Mouse (Mus musculus) heart, embryonic 11.5 days (tissue): ENCODE results near the gene Lpp. TPM values are rescaled to one million over a fixed set of nuclear protein-coding genes. Genes with fewer than 3 reads are reported as not detected.
"Not testable (repeated sequence)": the region's sequence is repeated elsewhere in the genome, so short reads cannot be mapped to it uniquely, and the experiment has no call there.

ENCODE experiments used
- ATAC-seq: fragments of 200-750 bp; cut with Nextera tagmentation; replicated peaks from 2 replicates; pipeline ENCODE4 v1.8.0; 2017; ENCODE audit warnings: moderate library complexity; ENCODE audit not compliant: insufficient number of reproducible peaks, low FRiP score, low TSS enrichment
- H3K27ac ChIP-seq: fragments of 300-500 bp; sonication (generic); 2 replicates; pipeline ENCODE4 v1.5.1; 2014; ENCODE audit warnings: mild to moderate bottlenecking, low read depth, low read length
- H3K27me3 ChIP-seq: fragments of 300-500 bp; sonication (generic); 2 replicates; pipeline ENCODE4 v1.6.1; 2014; ENCODE audit warnings: mild to moderate bottlenecking, low read length, mixed read lengths; ENCODE audit not compliant: control insufficient read depth, insufficient read depth
- H3K36me3 ChIP-seq: fragments of 300-500 bp; sonication (generic); 2 replicates; pipeline ENCODE4 v1.6.1; 2014; ENCODE audit warnings: mild to moderate bottlenecking, low read length, moderate library complexity, mixed read lengths; ENCODE audit not compliant: control insufficient read depth, insufficient read depth
- H3K4me1 ChIP-seq: fragments of 300-500 bp; sonication (generic); 2 replicates; pipeline ENCODE4 v1.6.1; 2014; ENCODE audit warnings: low read length; ENCODE audit not compliant: control insufficient read depth, insufficient read depth
- H3K4me2 ChIP-seq: fragments of 300-500 bp; sonication (generic); 2 replicates; pipeline ENCODE4 v1.6.1; 2014; ENCODE audit warnings: mild to moderate bottlenecking, moderate library complexity
- H3K4me3 ChIP-seq: fragments of 300-500 bp; sonication (generic); 2 replicates; pipeline ENCODE4 v1.5.1; 2014; ENCODE audit warnings: low read depth, low read length
- H3K9ac ChIP-seq: fragments of 300-500 bp; sonication (generic); 2 replicates; pipeline ENCODE4 v1.6.1; 2014; ENCODE audit warnings: mild to moderate bottlenecking, low read depth, low read length, moderate library complexity
- H3K9me3 ChIP-seq: fragments of 300-500 bp; sonication (generic); replicated peaks from 2 replicates; pipeline ENCODE4 v1.6.1; 2016; ENCODE audit warnings: low read length; ENCODE audit not compliant: control insufficient read depth
- WGBS: fragments of 180-500 bp; shearing (Covaris S2); extraction: QIAGEN DNeasy Blood & Tissue Kit; methylation state at CpG from one replicate; pipeline ENCODE4 v1.1.7; 2014; ENCODE audit not compliant: insufficient replicate concordance; 5-methylcytosine and 5-hydroxymethylcytosine counted together
- polyA plus RNA-seq: library from polyadenylated mRNA; unstranded; fragments of >200 nt; fragmentation: Nextera tagmentation; extraction: Ambion mirVana; gene quantifications from 2 replicates; pipeline ENCODE4 v1.2.1, GENCODE M21; 2014

Gene Lpp
- polyA plus RNA-seq, 1 experiment from 2014 or later, result 59.2 TPM

- Histone ChIP-seq H3K27ac (no peak overlapping the region), H3K27me3 (no peaks in the 10 kb centered on the region), H3K36me3 (no peaks in the 10 kb centered on the region), H3K4me2 (no peak overlapping the region), H3K9ac (no peak overlapping the region), H3K4me1 (no peaks in the 10 kb centered on the region), H3K4me3 (no peak overlapping the region), H3K9me3 (no peaks in the 10 kb centered on the region)
- WGBS, result 90% methylated on average over 11 of the region's 11 CpGs
- ATAC-seq, result no peak
These were observed 599.2 kb downstream of the Lpp start for GRCm38 (mm10) chr16:24992494-24992893.

DNA sequence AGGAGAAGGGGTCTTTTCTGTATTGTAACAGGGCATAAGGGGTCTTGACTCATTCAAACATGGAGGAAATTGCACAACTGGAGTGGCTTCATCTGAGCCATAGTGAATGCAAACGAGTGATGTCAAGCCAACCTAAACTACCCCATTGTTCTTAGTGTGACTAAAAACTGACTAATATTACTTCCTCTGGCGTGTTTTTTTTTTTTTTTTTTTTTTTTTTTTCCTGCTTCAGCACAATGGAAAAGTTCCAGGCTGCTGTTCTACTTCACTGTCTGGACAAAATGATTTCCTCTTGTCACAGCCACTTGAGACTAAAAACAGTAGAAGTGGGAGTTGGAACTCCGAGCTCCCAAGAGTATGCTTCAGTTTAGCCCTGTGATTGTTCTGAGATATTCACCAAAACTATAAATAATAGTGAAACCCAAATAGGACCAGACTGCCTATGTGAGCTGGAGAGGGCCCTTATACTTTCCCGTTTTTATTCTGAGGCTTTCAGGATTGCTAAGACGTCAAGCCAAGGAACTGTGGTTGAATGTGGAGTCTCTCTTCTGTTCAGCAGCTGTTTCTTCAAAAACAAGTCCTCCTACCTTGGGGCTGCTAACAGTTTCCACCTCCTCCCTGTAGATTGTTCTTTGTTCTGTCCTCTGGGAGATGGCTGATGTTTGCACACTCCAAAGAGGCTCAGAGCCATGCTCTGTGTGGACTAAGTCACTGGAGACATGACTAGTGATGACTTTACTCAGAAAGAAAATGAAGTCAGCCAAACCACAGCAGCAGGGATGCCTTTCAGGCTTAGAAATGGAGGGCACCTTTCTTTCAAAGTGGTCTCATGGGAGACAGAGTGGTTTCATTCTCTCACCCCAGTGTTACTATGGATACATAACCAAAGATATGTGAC lies 617.9 kb downstream of the Lpp start:
- Histone ChIP-seq H3K4me2 (no peak overlapping the region), H3K27ac (peak overlapping the region; percentile 60; the same call in 1 of the 2 replicates), H3K27me3 (no peaks in the 10 kb centered on the region), H3K36me3 (no peaks in the 10 kb centered on the region), H3K9ac (no peak overlapping the region), H3K9me3 (no peaks in the 10 kb centered on the region), H3K4me3 (no peak overlapping the region), H3K4me1 (peaks cover 5% of the 10 kb centered on the region; the same call in 1 of the 2 replicates)
- no peak; the same call in 1 of the 2 replicates for ATAC-seq
- WGBS, result 56% methylated on average over 5 of the region's 5 CpGs

DNA sequence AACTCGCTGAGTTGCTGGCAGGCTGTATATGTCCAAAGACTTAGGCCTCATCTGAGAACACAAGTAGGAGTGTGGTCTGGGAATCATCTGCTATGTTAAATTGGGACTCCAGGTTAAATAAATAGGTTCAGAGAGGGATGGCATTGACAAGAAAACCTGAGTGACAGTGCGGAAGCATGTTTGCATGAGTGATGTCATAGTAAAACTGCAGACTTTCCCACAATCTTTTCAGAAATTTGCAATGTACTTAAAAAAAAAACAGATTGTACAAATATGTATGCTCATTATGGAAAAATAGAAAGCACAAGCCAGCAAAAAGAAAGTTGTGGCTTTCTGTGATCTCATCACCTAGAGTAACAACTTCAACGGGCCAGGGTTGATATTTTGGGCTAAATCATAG lies 619.6 kb downstream of the Lpp start:
- Histone ChIP-seq H3K36me3 (no peaks in the 10 kb centered on the region), H3K9me3 (no peaks in the 10 kb centered on the region), H3K4me3 (no peak overlapping the region), H3K27me3 (no peaks in the 10 kb centered on the region), H3K27ac (no peak overlapping the region), H3K4me1 (peaks cover 5% of the 10 kb centered on the region; the same call in 1 of the 2 replicates), H3K4me2 (no peak overlapping the region), H3K9ac (no peak overlapping the region)
- 78% methylated on average over 3 of the region's 3 CpGs for WGBS
- no peak for ATAC-seq

DNA sequence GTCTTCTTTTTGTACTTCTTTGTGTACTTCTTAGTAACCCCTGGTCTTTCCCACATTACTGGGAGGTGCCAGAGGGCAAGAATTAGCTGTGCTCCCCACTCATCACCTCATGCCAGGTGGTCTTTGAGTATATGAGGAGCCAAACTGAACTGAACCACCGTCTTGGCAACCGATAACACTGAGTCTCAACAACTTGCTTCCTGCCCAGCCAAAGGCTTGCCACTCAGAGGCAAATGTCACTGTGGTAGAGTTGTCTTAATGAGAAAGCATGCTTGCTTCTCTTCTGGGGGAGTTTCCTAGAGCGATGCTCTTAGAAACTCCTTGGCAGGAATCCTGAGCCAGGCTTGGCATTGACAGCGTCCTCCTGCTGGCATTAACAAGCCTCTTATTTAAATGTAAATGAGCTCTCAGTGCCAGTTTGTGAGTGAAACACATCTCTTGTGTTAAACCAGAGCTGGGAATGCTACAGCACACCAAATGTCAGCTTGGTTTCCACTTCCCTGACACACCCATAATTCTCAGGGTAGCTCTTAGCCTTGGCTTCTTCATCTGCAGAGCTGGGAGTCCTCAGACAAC lies 623.0 kb downstream of the Lpp start:
- H3K9ac ChIP-seq, result no peak overlapping the region
- H3K4me1 ChIP-seq, result peaks cover 5% of the 10 kb centered on the region; the same call in 1 of the 2 replicates
- H3K36me3 ChIP-seq, result no peaks in the 10 kb centered on the region
- H3K27ac ChIP-seq, result no peak overlapping the region
- no peak overlapping the region for H3K4me2 ChIP-seq
- no peaks in the 10 kb centered on the region for H3K9me3 ChIP-seq
- H3K27me3 ChIP-seq, result no peaks in the 10 kb centered on the region
- ATAC-seq, result no peak
- no peak overlapping the region for H3K4me3 ChIP-seq
- WGBS, result 66% methylated on average over 4 of the region's 4 CpGs

- Histone ChIP-seq H3K4me1 (0 out of 2 replicates have a peak, but pooled peaks cover 2% of the 10 kb centered on the region), H3K9me3 (no peaks in the 10 kb centered on the region), H3K4me2 (no peak overlapping the region), H3K4me3 (no peak overlapping the region), H3K9ac (no peak overlapping the region), H3K27ac (no peak overlapping the region), H3K27me3 (no peaks in the 10 kb centered on the region), H3K36me3 (no peaks in the 10 kb centered on the region)
- no peak for ATAC-seq
These were observed 623.7 kb downstream of the Lpp start for GRCm38 (mm10) chr16:25017046-25017445.

DNA sequence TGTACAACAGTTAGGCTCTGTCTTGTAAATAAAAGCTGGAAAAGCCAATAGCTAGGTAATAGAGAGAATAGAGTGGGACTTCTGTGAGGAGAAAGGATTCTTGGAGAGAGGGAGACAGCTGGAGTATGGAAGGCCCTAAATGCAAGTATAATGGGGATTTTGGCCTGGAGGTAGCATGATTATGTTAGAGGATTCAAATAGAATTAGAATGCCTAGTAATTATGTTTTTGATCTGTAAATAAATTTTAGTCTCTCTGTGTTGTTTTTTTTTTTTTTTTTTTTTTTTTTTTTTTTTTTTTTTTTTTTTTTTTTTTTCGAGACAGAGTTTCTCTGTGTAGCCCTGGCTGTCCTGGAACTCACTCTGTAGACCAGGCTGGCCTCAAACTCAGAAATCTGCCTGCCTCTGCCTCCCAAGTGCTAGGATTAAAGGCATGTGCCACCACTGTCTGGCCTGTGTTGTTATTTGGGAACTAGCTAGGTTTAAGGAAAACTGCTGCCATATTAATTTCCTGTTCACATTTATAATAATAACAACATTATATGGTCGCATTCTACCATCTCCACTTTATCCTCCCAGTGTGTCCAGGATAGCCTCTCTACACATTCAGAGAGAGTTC lies 628.5 kb downstream of the Lpp start:
- not testable (repeated sequence) for H3K9ac ChIP-seq, H3K27me3 ChIP-seq, ATAC-seq, H3K4me3 ChIP-seq, H3K4me1 ChIP-seq, H3K9me3 ChIP-seq, H3K27ac ChIP-seq, H3K4me2 ChIP-seq, H3K36me3 ChIP-seq
- WGBS, result 63% methylated on average over 2 of the region's 2 CpGs

GRCm38 (mm10) chr16:25024591-25024990 lies 631.3 kb downstream of the Lpp start:
- no peak overlapping the region for H3K4me2 ChIP-seq
- no peak overlapping the region for H3K4me3 ChIP-seq
- no peaks in the 10 kb centered on the region for H3K9me3 ChIP-seq
- no peak overlapping the region for H3K27ac ChIP-seq
- peaks cover 3% of the 10 kb centered on the region; the same call in 1 of the 2 replicates for H3K4me1 ChIP-seq
- H3K36me3 ChIP-seq, result no peaks in the 10 kb centered on the region
- 88% methylated on average over 3 of the region's 3 CpGs for WGBS
- H3K27me3 ChIP-seq, result no peaks in the 10 kb centered on the region
- ATAC-seq, result no peak
- H3K9ac ChIP-seq, result no peak overlapping the region

DNA sequence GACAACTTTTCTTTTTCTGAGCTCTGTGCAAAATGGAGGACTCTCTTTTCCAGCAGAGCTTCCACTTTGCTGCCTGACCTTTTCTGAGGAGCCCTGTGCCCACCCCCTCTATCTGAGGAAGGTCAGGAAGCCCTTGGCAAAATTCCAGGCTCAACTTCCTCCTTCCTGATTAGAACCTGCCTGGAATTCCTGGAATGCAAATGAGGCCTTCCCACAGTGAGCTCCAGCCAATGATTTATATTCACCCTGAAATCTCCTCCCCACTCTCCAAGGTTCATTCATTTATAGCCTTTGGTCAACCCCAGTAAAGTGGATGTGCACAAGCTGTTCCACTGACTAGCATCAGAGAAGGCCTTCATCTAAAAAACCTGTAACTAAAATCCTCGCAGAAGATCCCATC lies 632.9 kb downstream of the Lpp start:
- 77% methylated on average over 1 of the region's 1 CpGs for WGBS
- Histone ChIP-seq H3K4me2 (no peak overlapping the region), H3K36me3 (no peaks in the 10 kb centered on the region), H3K9me3 (no peaks in the 10 kb centered on the region), H3K9ac (no peak overlapping the region), H3K27me3 (peaks cover 3% of the 10 kb centered on the region; the same call in 1 of the 2 replicates), H3K4me3 (no peak overlapping the region), H3K27ac (no peak overlapping the region), H3K4me1 (peaks cover 3% of the 10 kb centered on the region; the same call in 1 of the 2 replicates)
- ATAC-seq, result no peak
